Mouse (Mus musculus) midbrain, embryonic 16.5 days (tissue): Measurements from ENCODE around the gene Ufc1. TPM values are rescaled to one million over a fixed set of nuclear protein-coding genes. Genes with fewer than 3 reads are reported as not detected.

Experiments used
- ATAC-seq: fragments of 200-750 bp; cut with Nextera tagmentation; 2 replicates; pipeline ENCODE4 v1.8.0; 2017; ENCODE audit warnings: moderate TSS enrichment
- H3K27ac ChIP-seq: fragments of 300-500 bp; sonication (generic); 2 replicates; pipeline ENCODE4 v1.5.1; 2014; ENCODE audit warnings: mild to moderate bottlenecking, low read length, mixed read lengths
- H3K27me3 ChIP-seq: fragments of 300-500 bp; sonication (generic); 2 replicates; pipeline ENCODE4 v1.6.1; 2014; ENCODE audit warnings: low read depth, low read length, mixed read lengths; ENCODE audit not compliant: control insufficient read depth, insufficient read depth
- H3K36me3 ChIP-seq: fragments of 300-500 bp; sonication (generic); 2 replicates; pipeline ENCODE4 v1.6.1; 2014; ENCODE audit warnings: mild to moderate bottlenecking, low read length, moderate library complexity, mixed read lengths; ENCODE audit not compliant: control insufficient read depth, insufficient read depth
- H3K4me1 ChIP-seq: fragments of 300-500 bp; sonication (generic); 2 replicates; pipeline ENCODE4 v1.6.1; 2014; ENCODE audit warnings: mild to moderate bottlenecking, low read length, mixed read lengths; ENCODE audit not compliant: control insufficient read depth, insufficient read depth
- H3K4me2 ChIP-seq: fragments of 300-500 bp; sonication (generic); 2 replicates; pipeline ENCODE4 v1.6.1; 2014; ENCODE audit warnings: mild to moderate bottlenecking, low read length, mixed read lengths
- H3K4me3 ChIP-seq: fragments of 300-500 bp; sonication (generic); 2 replicates; pipeline ENCODE4 v1.5.1; 2014; ENCODE audit warnings: low read depth, mild to moderate bottlenecking, low read length, moderate library complexity, mixed read lengths
- H3K9ac ChIP-seq: fragments of 300-500 bp; sonication (generic); 2 replicates; pipeline ENCODE4 v1.6.1; 2014; ENCODE audit warnings: low read depth, low read length, mixed read lengths
- H3K9me3 ChIP-seq: fragments of 300-500 bp; sonication (generic); replicated peaks from 2 replicates; pipeline ENCODE4 v1.6.1; 2014; ENCODE audit warnings: mild to moderate bottlenecking, low read length, mixed read lengths; ENCODE audit not compliant: control insufficient read depth, poor library complexity, severe bottlenecking
- WGBS: fragments of 180-500 bp; shearing (Covaris S2); extraction: QIAGEN DNeasy Blood & Tissue Kit; methylation state at CpG from one replicate; pipeline ENCODE4 v1.1.7; 2014; 5-methylcytosine and 5-hydroxymethylcytosine counted together
- polyA plus RNA-seq: library from polyadenylated mRNA; unstranded; fragments of >200 nt; fragmentation: Nextera tagmentation; extraction: Ambion mirVana; gene quantifications from 2 replicates; pipeline ENCODE4 v1.2.1, GENCODE M21; 2015

The Ufc1 gene
- polyA plus RNA-seq, 1 experiment from 2014 or later = 116 TPM

DNA sequence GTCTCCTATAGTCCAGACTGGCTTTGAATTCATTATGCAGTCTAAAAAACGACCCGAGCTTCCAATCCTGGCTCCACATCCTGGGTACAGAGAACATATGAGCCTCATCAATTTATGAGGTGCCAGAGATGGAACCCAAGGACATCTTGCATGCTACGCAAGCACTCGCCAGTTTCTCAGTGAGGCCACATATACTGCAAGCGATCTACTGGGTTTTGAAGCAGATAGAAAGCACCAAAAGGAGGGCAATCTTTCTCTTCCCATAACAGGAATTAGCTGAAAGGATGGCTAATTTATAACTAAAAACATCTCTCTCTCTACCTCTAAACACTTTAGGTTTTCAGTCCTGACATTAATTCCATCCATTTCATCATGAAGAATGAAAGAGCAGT is 922 bp downstream of the Ufc1 start:
- Histone ChIP-seq H3K9me3 (no peaks in the 10 kb centered on the region), H3K27ac (peak overlapping the region; percentile 94), H3K36me3 (no peaks in the 10 kb centered on the region; the same call in 1 of the 2 replicates), H3K9ac (peak overlapping the region; percentile 77), H3K4me2 (peak overlapping the region; percentile 69), H3K27me3 (peaks cover 11% of the 10 kb centered on the region), H3K4me1 (peaks cover 12% of the 10 kb centered on the region), H3K4me3 (peak overlapping the region; percentile 68)
- WGBS = 33% methylated on average over 5 of the region's 5 CpGs
- ATAC-seq = no peak

DNA sequence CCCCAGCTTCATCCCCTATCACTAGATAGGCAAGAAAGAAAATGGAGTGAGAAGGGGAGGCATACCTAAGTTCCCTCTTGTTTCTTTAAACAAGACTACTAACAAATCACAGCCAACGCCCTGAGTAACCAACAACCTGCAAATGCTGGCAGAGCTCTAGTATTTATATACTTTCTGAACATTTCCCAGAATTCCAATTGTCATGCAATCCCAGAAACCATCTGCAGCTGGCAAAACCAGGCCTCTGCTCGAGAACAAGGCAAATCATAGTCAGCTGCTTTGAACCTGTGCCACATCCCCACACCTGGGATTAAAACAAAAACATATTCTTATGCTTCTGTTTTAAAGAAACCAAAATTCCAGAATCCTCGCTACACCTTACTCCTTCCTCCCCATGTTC is 1.5 kb downstream of the Ufc1 start:
- H3K4me2 ChIP-seq = peak overlapping the region; percentile 69
- H3K4me3 ChIP-seq = peak overlapping the region; percentile 68
- H3K9ac ChIP-seq = no peak overlapping the region
- peaks cover 11% of the 10 kb centered on the region for H3K27me3 ChIP-seq
- 88% methylated on average over 3 of the region's 3 CpGs for WGBS
- no peak overlapping the region; the same call in 1 of the 2 replicates for H3K27ac ChIP-seq
- H3K36me3 ChIP-seq = no peaks in the 10 kb centered on the region; the same call in 1 of the 2 replicates
- no peak for ATAC-seq
- no peaks in the 10 kb centered on the region for H3K9me3 ChIP-seq
- peaks cover 12% of the 10 kb centered on the region for H3K4me1 ChIP-seq

DNA sequence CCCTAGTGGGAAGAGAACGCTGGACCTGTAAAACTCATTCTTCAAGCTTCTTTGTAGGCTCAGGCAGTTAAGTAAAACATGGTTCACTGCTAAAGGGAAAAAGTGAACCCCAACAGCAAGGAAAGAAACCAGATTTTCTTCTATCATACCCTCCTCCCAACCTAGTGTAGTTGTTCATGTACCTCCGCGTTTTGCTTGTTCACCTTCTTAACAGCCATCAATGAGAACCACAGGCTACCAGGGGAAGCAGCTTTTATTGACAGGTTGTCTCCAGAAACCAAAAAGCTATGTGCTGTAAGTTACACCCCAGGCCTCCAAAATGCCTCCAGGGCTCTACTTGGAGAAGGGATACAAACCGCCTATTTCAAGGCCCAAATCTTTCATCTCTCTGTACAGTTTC is 6.5 kb downstream of the Ufc1 start:
- Histone ChIP-seq H3K36me3 (peaks cover 14% of the 10 kb centered on the region), H3K4me3 (peak overlapping the region; percentile 88; the same call in 1 of the 2 replicates), H3K9me3 (no peaks in the 10 kb centered on the region), H3K4me2 (peak overlapping the region; percentile 43), H3K4me1 (peaks cover 24% of the 10 kb centered on the region), H3K9ac (no peak overlapping the region), H3K27ac (peak overlapping the region; percentile 95), H3K27me3 (no peaks in the 10 kb centered on the region)
- 57% methylated on average over 4 of the region's 4 CpGs for WGBS
- ATAC-seq = no peak

DNA sequence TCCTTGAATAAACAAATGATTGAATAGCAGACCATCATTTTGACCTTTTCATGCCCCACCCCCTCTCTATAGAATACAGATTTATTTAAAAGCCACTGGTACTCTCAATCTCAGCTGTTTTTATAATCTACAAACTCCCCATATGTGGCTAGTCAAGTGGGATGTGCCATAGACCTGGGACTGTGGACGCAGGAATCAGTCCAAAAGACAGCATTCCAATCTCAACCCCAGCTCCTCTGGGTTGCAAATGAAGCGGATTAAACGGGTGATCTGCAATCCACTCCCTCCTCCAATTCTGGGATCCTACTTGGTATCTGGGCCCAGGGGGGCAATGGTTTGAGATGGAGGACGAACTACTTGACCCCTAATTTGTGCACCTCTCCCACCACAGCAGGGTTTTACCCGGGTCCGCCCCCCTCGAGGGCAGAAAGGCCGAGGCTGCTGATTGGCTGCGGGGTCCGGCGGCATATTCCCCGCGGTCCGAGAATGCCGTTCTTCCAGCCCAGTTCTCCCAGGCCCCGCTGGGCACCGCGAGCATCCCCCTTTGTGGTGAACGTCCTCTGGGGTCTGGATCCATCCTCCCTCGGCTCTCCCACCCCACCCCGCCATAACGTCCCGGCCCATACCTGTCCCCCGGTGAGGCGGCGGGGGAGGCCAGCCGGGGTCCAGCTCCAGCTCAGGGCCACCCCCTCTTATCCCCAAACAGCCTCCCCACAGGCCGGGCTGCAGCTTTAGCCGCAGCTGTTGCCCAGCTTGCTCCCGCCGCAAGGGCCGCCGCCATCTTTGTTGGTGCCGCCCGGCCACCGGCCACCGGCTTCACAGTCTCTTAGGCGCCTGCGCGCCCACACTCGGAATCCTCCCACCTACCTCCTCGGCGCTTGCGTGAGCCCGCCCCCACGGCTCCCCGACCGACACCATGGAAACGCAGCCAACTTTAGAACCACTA is 7.4 kb downstream of the Ufc1 start, which contains the start of gene Usp21:
Gene Usp21 (minus strand): TSS at position 856 of the 946 bp plus-strand sequence.
- Histone ChIP-seq H3K9me3 (no peaks in the 10 kb centered on the region), H3K4me1 (peaks cover 22% of the 10 kb centered on the region), H3K36me3 (peaks cover 18% of the 10 kb centered on the region), H3K4me3 (peak within 1 kb of the TSS; percentile 88), H3K27me3 (no peaks in the 10 kb centered on the region), H3K27ac (peak within 1 kb of the TSS; percentile 95), H3K9ac (peak within 1 kb of the TSS; percentile 98), H3K4me2 (peak within 1 kb of the TSS; percentile 61)
- under 1% methylated on average over 49 of the region's 49 CpGs for WGBS
- peak; percentile 96 for ATAC-seq

DNA sequence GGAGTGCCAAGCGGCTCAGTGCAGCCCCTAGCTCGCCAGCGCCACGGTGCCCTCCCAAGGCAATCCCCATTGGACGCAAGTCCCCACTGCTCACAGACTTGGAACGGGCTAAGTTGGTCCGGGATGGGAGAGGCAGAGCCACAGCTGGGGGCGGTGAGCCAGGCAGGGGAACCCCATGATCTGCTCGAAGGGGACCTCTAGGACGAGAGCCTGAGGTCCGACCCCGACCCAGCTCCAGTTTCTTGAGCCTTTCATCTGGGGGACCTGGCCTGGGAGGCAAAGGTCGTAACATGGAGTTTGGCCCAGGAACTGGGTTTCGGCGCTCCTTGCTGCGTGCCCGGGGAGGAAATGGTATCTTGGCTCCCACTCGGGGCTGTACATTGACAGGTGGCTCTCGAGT is 8.3 kb downstream of the Ufc1 start:
- WGBS = 86% methylated on average over 19 of the region's 19 CpGs
- no peak overlapping the region; the same call in 1 of the 2 replicates for H3K27ac ChIP-seq
- peak overlapping the region; percentile 88 for H3K4me3 ChIP-seq
- no peaks in the 10 kb centered on the region for H3K27me3 ChIP-seq
- peaks cover 27% of the 10 kb centered on the region for H3K4me1 ChIP-seq
- H3K9ac ChIP-seq = peak overlapping the region; percentile 98; the same call in 1 of the 2 replicates
- no peak for ATAC-seq
- H3K36me3 ChIP-seq = peaks cover 18% of the 10 kb centered on the region
- H3K4me2 ChIP-seq = peak overlapping the region; percentile 61
- no peaks in the 10 kb centered on the region for H3K9me3 ChIP-seq

DNA sequence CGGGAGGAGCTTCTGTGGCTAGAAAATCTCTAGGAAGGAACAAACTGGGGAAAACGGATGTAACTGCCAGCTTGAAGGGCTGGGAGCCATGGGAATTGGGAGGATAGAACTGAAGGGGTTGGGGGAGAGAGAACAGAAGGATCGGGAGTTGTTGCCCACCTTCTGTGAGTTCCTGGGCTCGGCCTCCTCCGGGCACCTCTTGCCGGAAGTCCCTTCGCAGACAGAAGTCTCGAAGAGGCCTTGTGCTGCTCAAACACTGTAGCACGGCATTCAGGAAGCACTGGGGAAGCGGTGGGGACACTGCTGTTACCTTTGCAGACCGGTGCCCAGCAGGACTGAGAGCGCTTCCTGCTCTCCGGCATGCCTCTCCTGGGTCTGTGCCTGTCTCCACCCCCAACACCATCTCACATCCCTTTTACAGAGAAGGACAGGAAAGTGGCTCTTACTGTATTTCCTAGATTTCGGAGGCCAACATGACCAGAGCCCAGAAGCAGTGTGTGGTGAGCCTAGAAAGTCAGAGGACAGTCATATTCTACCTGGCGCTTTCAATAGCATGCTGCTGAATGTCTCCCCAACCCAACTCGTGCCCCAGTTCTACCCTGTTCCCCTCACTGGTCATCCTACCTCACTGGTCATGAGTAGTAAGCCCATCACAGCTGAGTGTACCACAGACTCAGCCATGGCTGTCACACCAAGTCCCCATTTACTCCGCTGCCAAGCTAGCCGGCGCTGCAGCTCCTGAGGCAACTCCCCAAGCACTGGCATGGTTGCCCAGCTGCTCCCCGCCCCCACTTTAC is 9.5 kb downstream of the Ufc1 start:
- peaks cover 33% of the 10 kb centered on the region for H3K4me1 ChIP-seq
- H3K4me2 ChIP-seq = no peak overlapping the region
- no peaks in the 10 kb centered on the region for H3K9me3 ChIP-seq
- H3K27me3 ChIP-seq = no peaks in the 10 kb centered on the region
- no peak overlapping the region for H3K9ac ChIP-seq
- ATAC-seq = no peak
- no peak overlapping the region for H3K27ac ChIP-seq
- no peak overlapping the region for H3K4me3 ChIP-seq
- H3K36me3 ChIP-seq = peaks cover 18% of the 10 kb centered on the region
- WGBS = 86% methylated on average over 20 of the region's 20 CpGs

DNA sequence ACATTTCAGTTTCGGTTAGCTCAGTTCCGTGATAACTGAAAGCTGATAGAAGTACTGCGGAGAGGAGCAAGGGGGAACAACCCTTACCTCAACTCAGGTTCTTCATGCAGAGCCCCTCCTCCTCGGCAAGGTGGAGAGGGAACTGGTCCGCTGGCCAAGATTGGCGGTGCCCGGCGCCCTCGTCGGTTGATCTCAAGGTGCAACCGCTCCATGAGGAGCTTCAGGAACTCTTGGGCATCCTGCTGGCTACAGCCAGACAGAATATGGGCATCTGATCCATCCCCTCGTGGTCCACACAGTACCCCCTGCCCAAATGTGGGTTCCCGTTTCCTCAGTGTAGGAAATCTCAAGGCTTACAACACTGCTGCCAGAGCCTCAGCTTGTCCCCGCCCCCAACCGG is 10.3 kb downstream of the Ufc1 start:
- Histone ChIP-seq H3K27me3 (no peaks in the 10 kb centered on the region), H3K4me2 (no peak overlapping the region), H3K9me3 (no peaks in the 10 kb centered on the region), H3K36me3 (peaks cover 18% of the 10 kb centered on the region), H3K4me3 (no peak overlapping the region), H3K9ac (no peak overlapping the region), H3K4me1 (peaks cover 39% of the 10 kb centered on the region), H3K27ac (no peak overlapping the region)
- WGBS = 91% methylated on average over 15 of the region's 15 CpGs
- ATAC-seq = no peak

DNA sequence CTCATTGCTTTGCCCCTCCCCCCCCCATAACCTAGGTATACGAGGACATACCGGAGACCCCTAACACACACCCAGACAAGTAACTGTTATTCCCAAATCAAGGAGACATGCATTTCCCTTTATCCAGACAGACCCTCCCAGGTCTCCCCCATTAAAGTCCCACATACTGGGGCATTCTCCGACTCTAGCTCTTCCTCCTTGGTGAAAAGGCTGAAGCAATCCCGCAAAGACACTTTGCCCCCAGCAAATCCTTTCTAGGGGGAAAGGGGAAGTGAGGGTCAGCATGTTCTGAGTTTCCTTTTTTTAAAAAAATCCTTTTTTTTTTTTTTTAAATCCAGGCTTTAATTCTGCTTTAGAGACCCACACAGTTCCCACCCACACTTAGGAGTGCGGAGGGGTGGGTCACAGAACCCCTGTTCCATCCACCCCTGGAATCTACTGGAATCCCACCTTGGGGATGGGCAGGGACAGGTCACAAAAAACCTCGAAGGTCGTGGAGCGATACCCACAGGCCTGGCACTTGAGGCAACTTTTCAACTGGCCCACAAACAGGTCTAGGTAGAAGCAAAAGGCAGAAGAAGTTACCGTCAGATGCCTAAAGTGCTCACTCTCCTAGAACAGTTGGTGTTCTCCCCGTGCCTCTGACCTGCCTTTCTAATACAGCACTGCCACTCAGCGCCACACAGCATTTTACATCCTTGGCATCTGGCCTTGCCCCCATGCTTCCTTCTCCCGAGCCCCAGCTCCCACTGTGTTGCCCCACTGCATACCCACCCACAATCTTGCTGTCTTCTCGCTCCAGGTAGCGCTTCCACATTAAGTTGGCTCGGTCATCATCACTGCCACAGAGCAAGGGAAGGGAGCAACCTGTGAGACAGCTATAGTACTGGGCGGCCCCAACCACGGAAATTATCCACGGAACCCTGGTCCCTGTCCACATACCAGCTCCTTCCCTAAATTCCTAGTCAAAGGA is 11.3 kb downstream of the Ufc1 start:
- Histone ChIP-seq H3K4me1 (peaks cover 39% of the 10 kb centered on the region), H3K9ac (no peak overlapping the region), H3K27ac (no peak overlapping the region), H3K4me3 (no peak overlapping the region), H3K27me3 (no peaks in the 10 kb centered on the region), H3K4me2 (no peak overlapping the region), H3K36me3 (peaks cover 18% of the 10 kb centered on the region), H3K9me3 (no peaks in the 10 kb centered on the region)
- no peak for ATAC-seq
- 92% methylated on average over 18 of the region's 18 CpGs for WGBS
